Mouse (Mus musculus) testis, postnatal 10 days (tissue): ENCODE data around the gene Slc16a7.

Experiments used
- DNase-seq: peaks from one replicate; pipeline ENCODE4 v3.0.0; 2021; ENCODE audit warnings: low spot score

Gene Slc16a7

DNA sequence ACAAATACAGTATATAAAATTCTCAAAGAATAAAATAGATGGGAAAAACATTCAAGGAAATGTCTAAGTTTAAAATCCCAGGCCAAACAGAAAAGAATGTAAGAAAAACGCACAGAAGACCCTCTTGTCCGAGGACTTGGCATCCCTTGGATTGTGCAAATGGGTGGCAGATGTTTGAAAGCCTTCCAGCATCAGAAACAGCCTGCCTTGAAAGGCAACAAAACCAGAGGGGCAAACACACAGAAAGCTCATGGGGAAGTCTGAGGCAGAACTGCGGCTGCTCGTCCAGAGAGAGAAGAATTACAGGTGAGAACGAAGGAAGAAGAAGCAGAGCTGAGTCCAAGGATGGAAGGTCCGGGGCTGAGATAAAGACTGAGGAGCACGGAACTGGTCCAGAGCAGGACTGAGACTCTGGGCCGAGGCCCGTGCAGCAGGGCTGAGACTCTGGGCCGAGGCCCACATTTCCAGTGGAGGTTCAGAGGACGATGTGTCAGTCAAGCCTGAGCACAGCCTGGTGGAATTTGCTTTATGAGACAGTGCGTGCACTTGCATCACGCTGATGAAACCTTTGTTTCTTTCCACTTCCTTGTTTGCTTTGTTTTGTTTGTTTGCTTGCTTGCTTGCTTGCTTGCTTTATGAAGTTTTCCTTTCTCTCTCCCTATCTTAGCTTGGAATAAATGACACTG lies 65.0 kb downstream of the Slc16a7 start:
- DNase-seq: no peak

GRCm38 (mm10) chr10:125321446-125322428 lies 67.5 kb downstream of the Slc16a7 start:
- no peak for DNase-seq

DNA sequence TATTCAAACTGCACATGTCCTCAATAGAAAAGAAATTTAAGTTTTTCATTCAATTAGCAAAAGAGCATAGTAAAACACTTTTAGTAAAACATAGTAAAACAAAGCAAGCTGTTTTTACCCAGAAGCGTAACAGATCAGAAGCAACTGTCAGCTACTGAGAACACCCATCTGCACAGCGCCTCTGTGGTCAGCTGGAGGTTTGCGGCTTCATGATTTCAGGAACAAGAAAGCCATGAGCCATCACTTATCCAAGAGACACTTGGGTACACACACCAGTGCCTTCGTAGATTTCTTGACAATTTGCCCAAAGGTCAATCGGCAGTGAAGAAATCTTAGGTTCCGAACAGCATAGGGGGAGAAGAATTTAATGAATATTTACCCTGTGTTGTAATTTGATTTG lies 71.9 kb downstream of the Slc16a7 start:
- DNase-seq: no peak

DNA sequence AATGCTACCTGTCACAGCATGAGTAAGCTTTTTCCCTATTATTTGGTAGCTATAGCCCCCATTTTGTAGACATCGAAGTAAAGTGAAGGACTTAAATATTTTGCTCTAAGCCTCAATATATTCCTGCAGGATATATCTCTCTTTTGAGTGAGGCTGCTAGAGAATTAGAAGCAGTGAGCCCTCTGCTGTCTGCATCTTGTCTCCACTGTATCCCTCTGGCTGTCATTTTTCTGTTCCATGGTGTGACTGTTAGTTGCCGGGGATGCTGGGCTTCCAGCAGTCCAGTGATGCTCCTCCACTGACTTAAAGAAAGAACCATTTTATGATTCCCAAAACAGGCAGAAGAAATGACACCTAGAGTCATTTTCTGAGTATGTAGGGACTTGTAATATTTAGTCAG lies 78.4 kb downstream of the Slc16a7 start:
- no peak for DNase-seq

DNA sequence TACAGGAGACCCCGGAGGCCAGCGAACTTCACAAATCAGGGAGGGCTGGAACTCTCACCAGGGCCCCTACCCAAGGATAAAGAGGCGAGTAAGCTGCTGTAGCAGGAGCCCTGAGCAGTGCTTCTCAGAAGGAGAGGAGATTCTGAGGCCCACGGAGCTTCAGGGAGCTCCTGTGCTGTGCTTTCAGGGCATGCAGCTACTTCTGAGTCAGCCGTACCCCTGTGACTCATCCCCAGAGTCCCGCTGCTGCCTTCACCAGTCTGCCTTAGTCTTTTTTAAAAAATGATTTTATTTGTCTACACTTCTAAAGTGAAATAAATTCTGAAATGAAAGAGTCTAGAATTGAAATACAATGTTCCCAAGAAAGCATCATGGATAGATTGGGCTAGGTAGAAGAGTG lies 91.2 kb downstream of the Slc16a7 start:
- DNase-seq: no peak

DNA sequence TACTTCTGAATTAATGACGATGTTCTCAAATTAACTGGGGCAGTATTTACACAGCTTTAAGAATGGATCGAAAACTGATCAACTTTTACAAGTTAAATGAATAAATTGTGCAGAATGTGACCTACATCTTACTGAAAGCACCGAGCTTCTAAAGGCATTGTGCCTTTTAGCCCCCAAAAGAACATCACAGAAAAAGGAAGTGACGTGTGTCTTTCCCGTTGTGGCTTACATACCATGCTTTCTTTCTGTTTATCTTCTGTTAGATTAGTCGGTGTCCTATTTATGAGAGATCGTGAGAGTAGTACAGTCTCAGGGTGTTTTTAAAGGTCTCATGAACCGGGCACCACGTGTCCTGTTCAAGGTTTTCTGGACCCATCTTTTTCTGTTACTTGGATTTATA lies 98.9 kb downstream of the Slc16a7 start:
- no peak for DNase-seq

GRCm38 (mm10) chr10:125288560-125288959 lies 100.7 kb downstream of the Slc16a7 start:
- no peak for DNase-seq

DNA sequence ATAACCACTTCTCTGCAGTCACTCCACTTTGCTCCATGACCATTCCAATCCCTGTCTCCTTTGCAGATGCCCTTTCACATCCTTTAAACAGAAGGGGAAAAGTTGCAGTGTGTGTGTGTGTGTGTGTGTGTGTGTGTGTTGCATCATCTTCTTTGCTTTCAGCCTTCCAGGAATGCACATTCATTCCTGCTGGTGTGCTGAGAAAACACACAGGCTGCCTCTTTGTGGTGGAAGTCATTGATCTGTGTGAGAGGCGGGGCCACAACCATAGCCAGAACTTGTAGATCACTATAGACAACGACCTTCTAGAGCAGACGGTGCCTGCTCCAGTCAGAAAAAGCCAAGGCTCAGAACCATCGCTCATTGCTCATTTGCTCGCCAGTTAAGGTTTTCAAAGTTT lies 103.9 kb downstream of the Slc16a7 start:
- no peak for DNase-seq

DNA sequence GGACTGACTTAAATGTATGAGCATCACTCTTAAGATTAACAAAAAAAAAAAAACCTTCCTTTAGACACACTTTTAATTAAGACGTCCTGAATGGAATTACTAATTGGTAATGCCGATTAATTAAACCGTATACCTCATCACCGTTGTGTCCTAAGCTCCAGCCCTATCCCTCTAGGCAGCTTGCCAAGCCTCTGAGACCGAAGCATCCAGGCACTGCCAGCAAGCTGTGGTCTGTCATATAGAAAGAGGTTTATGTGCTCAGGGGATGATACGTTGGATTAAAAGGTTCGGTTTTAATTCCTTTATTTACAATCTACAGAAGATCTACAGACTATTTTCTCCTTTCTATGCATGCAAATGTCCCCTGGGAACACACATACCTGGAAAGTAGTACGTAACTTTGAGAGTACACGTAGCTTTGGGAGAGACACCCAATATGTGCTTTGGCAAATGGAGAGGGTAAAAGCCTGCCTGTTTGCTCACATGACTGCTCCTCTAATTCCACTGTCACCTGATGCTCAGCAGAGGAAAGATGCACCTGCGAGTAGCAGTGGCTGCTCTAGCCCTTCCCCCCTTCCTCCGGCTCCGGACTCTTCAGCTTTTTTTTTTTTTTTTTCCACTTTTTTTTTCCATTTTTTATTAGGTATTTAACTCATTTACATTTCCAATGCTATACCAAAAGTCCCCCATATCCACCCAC lies 114.0 kb downstream of the Slc16a7 start:
- DNase-seq: no peak

GRCm38 (mm10) chr10:125274519-125275148 lies 114.6 kb downstream of the Slc16a7 start:
- DNase-seq: no peak

- DNase-seq: no peak
These were observed 115.5 kb downstream of the Slc16a7 start for GRCm38 (mm10) chr10:125273759-125274158.

GRCm38 (mm10) chr10:125271448-125271847 lies 117.8 kb downstream of the Slc16a7 start:
- DNase-seq: no peak

GRCm38 (mm10) chr10:125270266-125270665 lies 119.0 kb downstream of the Slc16a7 start:
- DNase-seq: no peak

DNA sequence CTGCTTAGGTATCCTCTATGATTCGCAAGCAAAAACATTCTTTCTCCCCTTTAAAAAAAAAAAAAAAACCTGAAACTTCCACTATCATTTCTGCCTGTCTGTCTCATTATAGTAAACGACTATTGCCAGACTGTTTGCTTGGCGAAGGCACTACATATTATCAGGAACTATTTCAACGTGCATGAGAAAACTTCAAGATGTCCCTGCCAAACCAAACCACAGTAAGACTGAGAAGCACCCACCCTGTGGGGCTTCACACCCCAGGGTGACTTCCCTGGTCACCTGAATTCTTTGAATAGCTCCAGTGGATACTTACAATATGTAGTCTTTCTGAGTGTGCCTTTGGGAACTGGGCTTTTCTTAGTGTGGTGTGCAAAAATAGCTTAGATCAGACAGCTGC lies 122.9 kb downstream of the Slc16a7 start:
- no peak for DNase-seq

- DNase-seq: no peak
These were observed 123.4 kb downstream of the Slc16a7 start for GRCm38 (mm10) chr10:125265901-125266300.

- DNase-seq: peak; percentile 57
These were observed 123.8 kb downstream of the Slc16a7 start for GRCm38 (mm10) chr10:125265467-125265866.

DNA sequence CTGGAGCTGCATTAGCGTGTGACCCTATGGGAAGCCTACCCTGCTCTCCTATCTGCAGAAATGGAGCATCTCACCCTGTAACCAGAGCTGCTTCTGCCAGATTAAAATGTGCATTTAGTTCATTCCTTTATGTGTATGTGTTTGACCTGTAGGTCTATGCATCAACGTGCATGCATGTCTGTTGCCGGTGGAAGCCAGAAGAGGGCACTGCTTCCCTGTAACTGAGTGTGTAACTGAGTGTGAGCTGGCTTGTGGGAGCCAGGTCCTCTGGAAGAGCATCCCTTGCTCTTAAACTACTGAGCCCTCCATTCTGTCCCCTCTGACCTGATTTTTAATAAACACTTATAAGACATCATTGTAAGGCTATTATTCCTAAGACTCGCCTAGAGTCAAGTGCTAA lies 124.3 kb downstream of the Slc16a7 start:
- peak; percentile 63 for DNase-seq

DNA sequence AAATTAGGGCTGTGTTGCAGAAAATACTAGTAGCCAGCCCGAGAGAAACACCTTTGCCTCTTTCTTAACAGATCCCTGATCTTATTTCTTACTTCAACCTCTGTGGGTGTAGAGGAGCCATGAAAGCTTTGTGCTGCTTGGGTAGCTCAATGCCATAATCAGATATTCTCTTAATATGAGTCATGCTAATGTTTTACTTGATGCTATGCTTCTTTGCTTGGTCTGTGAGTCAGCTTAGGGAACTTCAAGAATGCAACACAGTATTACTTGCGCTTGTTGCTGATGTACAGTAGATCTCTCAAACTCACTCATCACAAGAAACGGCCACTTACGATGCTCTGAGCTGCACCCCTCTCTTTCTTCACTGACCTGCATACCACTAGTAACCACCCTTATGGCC lies 133.4 kb downstream of the Slc16a7 start:
- no peak for DNase-seq

DNA sequence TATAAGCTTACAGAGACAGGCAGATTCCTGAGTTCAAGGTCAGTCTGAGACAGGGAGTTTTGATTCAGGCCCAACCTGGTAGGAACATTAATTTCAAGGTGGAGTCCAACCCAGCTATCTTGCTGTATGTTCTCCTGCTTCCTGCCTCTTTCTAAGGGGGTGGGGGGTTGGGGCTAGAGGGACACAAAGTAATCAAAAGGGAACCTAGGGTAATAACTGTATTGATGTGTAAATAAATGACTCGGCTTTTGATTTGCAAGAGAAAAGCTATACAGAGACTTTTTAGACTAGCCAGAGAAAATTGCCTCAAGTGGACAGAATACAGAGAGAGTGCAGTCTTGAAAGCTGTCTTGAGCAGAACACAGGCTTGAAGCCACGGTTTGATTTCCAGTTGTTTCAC lies 174.7 kb downstream of the Slc16a7 start:
- no peak for DNase-seq

GRCm38 (mm10) chr10:125213805-125214204 lies 175.5 kb downstream of the Slc16a7 start:
- DNase-seq: no peak

- no peak for DNase-seq
These were observed 201.7 kb downstream of the Slc16a7 start for GRCm38 (mm10) chr10:125187544-125187943.

- DNase-seq: no peak
These were observed 203.9 kb downstream of the Slc16a7 start for GRCm38 (mm10) chr10:125185387-125185786.
